Mouse (Mus musculus) kidney, embryonic 14.5 days (tissue): ENCODE measurements around the gene Myo1c. TPM values are rescaled to one million over a fixed set of nuclear protein-coding genes. Genes with fewer than 3 reads are reported as not detected.

ENCODE experiments used
- ATAC-seq: fragments of 200-750 bp; cut with Nextera tagmentation; 2 replicates; pipeline ENCODE4 v1.8.0; 2017; ENCODE audit warnings: moderate number of reproducible peaks, mild to moderate bottlenecking, moderate TSS enrichment, moderate library complexity; ENCODE audit not compliant: low FRiP score, low TSS enrichment
- H3K27ac ChIP-seq: fragments of 300-500 bp; sonication (generic); 2 replicates; pipeline ENCODE4 v1.5.1; 2014; ENCODE audit warnings: low read depth, mild to moderate bottlenecking, low read length, moderate library complexity, mixed read lengths
- H3K27me3 ChIP-seq: fragments of 300-500 bp; sonication (generic); 2 replicates; pipeline ENCODE4 v1.6.1; 2014; ENCODE audit warnings: mild to moderate bottlenecking, low read length; ENCODE audit not compliant: control insufficient read depth, insufficient read depth
- H3K36me3 ChIP-seq: fragments of 300-500 bp; sonication (generic); 2 replicates; pipeline ENCODE4 v1.6.1; 2014; ENCODE audit warnings: low read length, mixed read lengths; ENCODE audit not compliant: control insufficient read depth, insufficient read depth
- H3K4me1 ChIP-seq: fragments of 300-500 bp; sonication (generic); 2 replicates; pipeline ENCODE4 v1.6.1; 2014; ENCODE audit warnings: low read length, mixed read lengths; ENCODE audit not compliant: control insufficient read depth, insufficient read depth
- H3K4me2 ChIP-seq: fragments of 300-500 bp; sonication (generic); replicated peaks from 2 replicates; pipeline ENCODE4 v1.6.1; 2014; ENCODE audit warnings: low read depth, mild to moderate bottlenecking, low read length
- H3K4me3 ChIP-seq: fragments of 300-500 bp; sonication (generic); 2 replicates; pipeline ENCODE4 v1.5.1; 2014; ENCODE audit warnings: mild to moderate bottlenecking, low read length
- H3K9ac ChIP-seq: fragments of 300-500 bp; sonication (generic); 2 replicates; pipeline ENCODE4 v1.6.1; 2014; ENCODE audit warnings: low read depth, mild to moderate bottlenecking, low read length, moderate library complexity
- H3K9me3 ChIP-seq: fragments of 300-500 bp; sonication (generic); 2 replicates; pipeline ENCODE4 v1.6.1; 2016; ENCODE audit warnings: low read length; ENCODE audit not compliant: control insufficient read depth
- WGBS: fragments of 180-500 bp; shearing (Covaris S2); extraction: QIAGEN DNeasy Blood & Tissue Kit; methylation state at CpG from one replicate; pipeline ENCODE4 v1.1.7; 2014; 5-methylcytosine and 5-hydroxymethylcytosine counted together
- polyA plus RNA-seq: library from polyadenylated mRNA; unstranded; fragments of >200 nt; fragmentation: Nextera tagmentation; extraction: Ambion mirVana; gene quantifications from 2 replicates; pipeline ENCODE4 v1.2.1, GENCODE M21; 2014

The Myo1c gene
- polyA plus RNA-seq, 1 experiment from 2014 or later = 32.0 TPM

GRCm38 (mm10) chr11:75658311-75658710 lies 8.0 kb downstream of the Myo1c start:
- ATAC-seq = no peak
- Histone ChIP-seq H3K27ac (no peak overlapping the region), H3K27me3 (no peaks in the 10 kb centered on the region), H3K36me3 (peaks cover 40% of the 10 kb centered on the region), H3K4me3 (no peak overlapping the region), H3K9ac (no peak overlapping the region), H3K4me1 (peaks cover 24% of the 10 kb centered on the region), H3K4me2 (no peak overlapping the region), H3K9me3 (no peaks in the 10 kb centered on the region)
- WGBS = 92% methylated on average over 13 of the region's 13 CpGs

GRCm38 (mm10) chr11:75658996-75659750 lies 8.9 kb downstream of the Myo1c start:
- ATAC-seq = no peak
- peaks cover 40% of the 10 kb centered on the region for H3K36me3 ChIP-seq
- 81% methylated on average over 14 of the region's 14 CpGs for WGBS

DNA sequence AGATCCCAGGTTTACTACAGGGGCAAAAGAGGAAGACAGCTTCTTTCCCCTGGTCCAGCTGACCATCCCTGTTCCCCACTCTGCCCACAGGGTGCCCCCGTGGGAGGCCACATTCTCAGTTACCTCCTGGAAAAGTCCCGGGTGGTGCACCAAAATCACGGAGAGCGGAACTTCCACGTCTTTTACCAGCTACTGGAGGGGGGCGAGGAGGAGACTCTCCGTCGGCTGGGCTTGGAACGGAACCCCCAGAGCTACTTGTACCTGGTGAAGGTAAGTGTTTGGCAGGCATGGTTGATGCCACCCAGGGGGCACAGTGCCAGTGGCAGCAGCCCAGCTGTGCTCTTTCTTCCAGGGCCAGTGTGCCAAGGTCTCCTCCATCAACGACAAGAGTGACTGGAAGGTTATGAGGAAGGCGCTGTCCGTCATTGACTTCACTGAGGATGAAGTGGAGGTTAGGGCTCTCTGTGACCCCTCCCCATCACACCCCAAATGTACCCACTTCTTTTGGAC lies 9.8 kb downstream of the Myo1c start:
- Histone ChIP-seq H3K4me1 (peaks cover 11% of the 10 kb centered on the region), H3K27ac (no peak overlapping the region), H3K4me2 (no peak overlapping the region), H3K36me3 (peaks cover 42% of the 10 kb centered on the region), H3K4me3 (no peak overlapping the region), H3K9ac (no peak overlapping the region), H3K9me3 (no peaks in the 10 kb centered on the region), H3K27me3 (no peaks in the 10 kb centered on the region)
- 90% methylated on average over 12 of the region's 12 CpGs for WGBS
- ATAC-seq = no peak

More at GRCm38 (mm10) chr11:75658996-75659750, 8.9 kb downstream of the Myo1c start:
- Histone ChIP-seq H3K9me3 (no peaks in the 10 kb centered on the region), H3K4me3 (no peak overlapping the region), H3K27me3 (no peaks in the 10 kb centered on the region), H3K27ac (no peak overlapping the region), H3K4me2 (no peak overlapping the region), H3K9ac (no peak overlapping the region), H3K4me1 (peaks cover 20% of the 10 kb centered on the region)

GRCm38 (mm10) chr11:75660941-75661800 lies 10.9 kb downstream of the Myo1c start:
- peaks cover 52% of the 10 kb centered on the region for H3K36me3 ChIP-seq
- H3K9ac ChIP-seq = no peak overlapping the region
- no peak overlapping the region for H3K27ac ChIP-seq
- ATAC-seq = no peak
- no peak overlapping the region for H3K4me2 ChIP-seq
- peaks cover 10% of the 10 kb centered on the region for H3K4me1 ChIP-seq
- WGBS = 83% methylated on average over 21 of the region's 21 CpGs
- H3K27me3 ChIP-seq = no peaks in the 10 kb centered on the region
- H3K9me3 ChIP-seq = no peaks in the 10 kb centered on the region
- no peak overlapping the region for H3K4me3 ChIP-seq

GRCm38 (mm10) chr11:75662131-75662530 lies 11.8 kb downstream of the Myo1c start:
- no peak; the same call in 1 of the 2 replicates for ATAC-seq
- no peak overlapping the region for H3K27ac ChIP-seq
- H3K4me2 ChIP-seq = no peak overlapping the region
- 94% methylated on average over 7 of the region's 7 CpGs for WGBS
- peaks cover under 1% of the 10 kb centered on the region; the same call in 1 of the 2 replicates for H3K4me1 ChIP-seq
- H3K36me3 ChIP-seq = peaks cover 61% of the 10 kb centered on the region
- H3K9ac ChIP-seq = no peak overlapping the region
- H3K4me3 ChIP-seq = no peak overlapping the region
- no peaks in the 10 kb centered on the region for H3K9me3 ChIP-seq
- H3K27me3 ChIP-seq = no peaks in the 10 kb centered on the region

- Histone ChIP-seq H3K27ac (no peak overlapping the region), H3K27me3 (no peaks in the 10 kb centered on the region), H3K4me1 (no peaks in the 10 kb centered on the region), H3K4me3 (no peak overlapping the region), H3K9ac (no peak overlapping the region), H3K9me3 (no peaks in the 10 kb centered on the region), H3K36me3 (peaks cover 70% of the 10 kb centered on the region), H3K4me2 (no peak overlapping the region)
- ATAC-seq = no peak
- WGBS = 93% methylated on average over 6 of the region's 6 CpGs
Measured at GRCm38 (mm10) chr11:75666296-75666695, 16.0 kb downstream of the Myo1c start.

GRCm38 (mm10) chr11:75668621-75669020 lies 18.3 kb downstream of the Myo1c start:
- Histone ChIP-seq H3K4me3 (no peak overlapping the region), H3K9me3 (no peaks in the 10 kb centered on the region), H3K27ac (no peak overlapping the region), H3K4me1 (no peaks in the 10 kb centered on the region), H3K4me2 (no peak overlapping the region), H3K27me3 (no peaks in the 10 kb centered on the region), H3K9ac (no peak overlapping the region), H3K36me3 (peaks cover 68% of the 10 kb centered on the region)
- no peak for ATAC-seq
- WGBS = 95% methylated on average over 3 of the region's 3 CpGs

DNA sequence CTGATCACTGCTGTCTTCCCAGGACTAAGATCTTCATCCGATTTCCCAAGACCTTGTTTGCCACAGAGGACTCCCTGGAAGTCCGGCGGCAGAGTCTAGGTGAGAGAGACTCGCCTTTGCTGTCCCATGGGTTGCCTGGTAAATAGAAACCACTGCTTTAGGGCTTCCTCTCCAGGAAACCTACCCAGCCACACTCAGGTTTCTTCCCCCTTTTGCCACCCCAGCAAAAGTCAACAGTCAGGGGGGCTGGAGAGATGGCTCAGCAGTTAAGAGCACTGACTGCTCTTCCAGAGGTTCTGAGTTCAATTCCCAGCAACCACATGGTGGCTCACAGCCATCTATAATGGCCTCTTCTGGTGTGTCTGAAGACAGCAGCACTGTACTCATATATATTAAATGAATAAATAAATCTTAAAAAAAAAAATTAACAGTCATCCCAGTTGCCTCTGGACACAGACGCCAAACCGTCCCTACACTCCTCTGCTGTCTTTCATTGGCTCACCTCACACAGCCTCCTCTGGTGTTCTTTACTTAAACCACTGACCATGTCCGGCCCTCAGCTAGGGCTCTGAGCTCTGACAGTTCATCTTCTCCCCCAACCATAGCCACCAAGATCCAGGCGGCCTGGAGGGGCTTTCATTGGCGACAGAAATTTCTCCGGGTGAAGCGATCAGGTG lies 19.0 kb downstream of the Myo1c start:
- ATAC-seq = no peak
- H3K27ac ChIP-seq = no peak overlapping the region
- no peaks in the 10 kb centered on the region for H3K27me3 ChIP-seq
- peaks cover 70% of the 10 kb centered on the region for H3K36me3 ChIP-seq
- H3K4me1 ChIP-seq = no peaks in the 10 kb centered on the region
- no peak overlapping the region for H3K4me2 ChIP-seq
- no peak overlapping the region for H3K4me3 ChIP-seq
- no peak overlapping the region for H3K9ac ChIP-seq
- no peaks in the 10 kb centered on the region for H3K9me3 ChIP-seq
- 91% methylated on average over 11 of the region's 11 CpGs for WGBS
